Mouse (Mus musculus) liver, postnatal 0 days (tissue): ENCODE data around the gene 1700015G11Rik.

ENCODE experiments used
- CTCF ChIP-seq: sonication (generic); IDR thresholded peaks from 2 replicates; pipeline ENCODE4 v1.5.1; 2016; ENCODE audit warnings: antibody characterized with exemption, low read depth
- EP300 ChIP-seq: IDR thresholded peaks from 2 replicates; pipeline ENCODE4 v1.6.1; 2016; ENCODE audit warnings: antibody characterized with exemption, low read depth, mild to moderate bottlenecking

- no peak for TF ChIP-seq CTCF
- no peak for TF ChIP-seq EP300
These were observed 42.0 kb downstream of the 1700015G11Rik start for GRCm38 (mm10) chr7:51973526-51973925.
